Mouse (Mus musculus) heart, postnatal 10 days (tissue): ENCODE measurements around the gene Gfm2. TPM values are rescaled to one million over a fixed set of nuclear protein-coding genes. Genes with fewer than 3 reads are reported as not detected.

Source experiments
- DNase-seq, 2 experiments: peaks; one replicate each; pipeline ENCODE4 v3.0.0; 2021
- intact Hi-C: fragments of 180-260 bp; cut with DNase I; formaldehyde crosslinking; loops from one replicate; pipeline ENCODE4 v1.15.1; 2025
- total RNA-seq, 2 experiments: library from RNA; stranded (reverse); gene quantifications; 2 replicates each; pipeline ENCODE4 v1.2.3; 2021

Gene Gfm2
- total RNA-seq, 2 experiments from 2014 or later = 37.9 to 42.5 TPM

DNA sequence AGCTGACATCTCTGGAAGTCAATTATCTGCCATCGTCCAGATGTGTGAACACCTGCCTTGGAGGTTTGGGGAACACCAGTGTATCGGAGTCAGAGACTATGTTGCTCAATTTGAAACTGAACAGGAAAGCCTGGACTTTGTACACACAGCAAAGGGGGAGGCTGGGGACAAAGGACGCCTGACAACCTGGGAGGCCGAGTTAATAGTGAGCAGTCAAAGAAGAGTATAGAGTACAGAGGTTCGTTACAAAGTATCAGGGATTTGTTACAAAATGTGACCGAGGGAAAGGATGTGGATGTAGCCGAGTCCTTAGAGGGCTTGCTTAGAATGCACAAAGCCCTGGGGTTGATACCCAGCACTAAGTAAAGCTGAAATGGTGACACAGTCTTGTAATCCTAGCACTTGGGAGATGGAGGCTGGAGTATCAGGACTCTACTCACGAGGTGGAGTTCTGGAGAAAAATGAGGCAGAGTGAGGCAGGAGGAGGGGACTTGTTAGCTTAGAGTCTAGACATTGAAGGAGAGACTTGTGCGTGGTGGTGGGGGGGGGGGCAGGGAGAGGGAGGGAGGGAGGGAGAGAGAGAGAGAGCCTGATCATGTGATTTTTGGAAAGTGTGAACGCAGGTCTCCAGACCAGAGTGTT is 86.7 kb downstream of the Gfm2 start:
- intact Hi-C loops = no loop called here
- DNase-seq = no peak

DNA sequence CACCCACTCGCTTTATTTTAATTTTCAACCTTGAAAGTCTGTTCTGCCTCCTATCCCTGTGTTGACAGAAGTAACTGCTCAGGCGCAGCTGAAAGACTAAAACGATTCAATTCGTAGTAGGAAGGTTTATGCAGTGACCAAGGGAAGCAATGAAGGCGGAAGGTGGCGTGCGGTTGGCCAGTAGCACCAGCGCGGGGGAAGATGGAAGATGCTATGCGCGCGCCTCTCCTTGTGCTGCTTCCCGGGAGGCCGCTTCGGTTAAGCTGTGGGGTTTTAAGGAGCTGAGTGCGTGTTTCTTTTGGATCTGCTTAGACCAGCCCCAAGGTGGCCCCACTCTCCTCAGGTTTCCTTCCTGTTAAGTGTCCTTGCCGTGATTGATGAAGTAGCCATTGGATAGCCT is 87.4 kb downstream of the Gfm2 start:
- intact Hi-C loops = no loop called here
- DNase-seq = no peak

DNA sequence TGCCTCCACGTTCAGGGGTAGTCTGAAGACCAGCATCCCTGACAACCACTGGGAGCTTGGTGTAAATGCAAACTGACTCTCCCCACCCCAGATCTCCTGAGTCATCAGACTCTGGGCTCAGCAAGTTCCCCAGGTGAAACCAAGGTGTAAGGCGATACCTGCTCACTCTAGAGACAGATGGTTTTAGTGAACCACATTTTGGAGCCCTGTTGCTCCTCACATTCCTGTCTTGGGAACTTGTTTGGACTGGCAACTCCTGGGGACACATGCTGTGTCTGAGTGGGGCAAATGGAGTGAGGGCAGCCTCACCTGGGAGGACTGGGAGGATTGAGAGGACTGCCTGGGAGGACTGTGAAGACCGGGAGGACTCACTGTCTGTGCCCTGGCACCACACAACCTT is 90.1 kb downstream of the Gfm2 start:
- intact Hi-C loops = no loop called here

DNA sequence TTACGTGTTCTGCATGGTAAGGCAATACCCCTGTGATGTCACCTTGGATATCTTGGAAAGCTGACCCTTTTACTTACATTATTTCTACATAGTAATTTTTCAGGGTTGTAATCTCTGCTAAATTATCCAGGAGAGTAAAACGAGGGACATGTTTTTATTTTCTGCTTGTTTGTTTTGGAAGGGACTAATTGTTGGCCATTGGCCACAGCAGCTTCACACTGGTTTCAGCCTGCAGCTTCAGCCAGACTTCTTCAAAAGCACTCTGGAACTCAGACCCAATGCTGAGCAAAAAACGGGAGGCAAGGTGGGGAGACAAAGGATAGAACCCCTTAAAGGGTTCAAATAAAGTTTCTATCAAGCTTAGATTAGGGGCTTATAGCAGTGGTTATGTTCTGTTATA is 92.4 kb downstream of the Gfm2 start:
- intact Hi-C loops = loop anchor here (10.0 kb wide), 1 partner anchor 1015 kb away; no protein-coding TSS in a partner anchor
- DNase-seq = no peak

More for the DNA sequence above, 90.1 kb downstream of the Gfm2 start:
- DNase-seq = no peak

Other genes with a start within 250 kb of the Gfm2 start
- gene Gcnt4, start 213.2 kb upstream of the Gfm2 start, total RNA-seq = under 1 TPM; 0.30 to 0.36 TPM
- gene 1700029F12Rik, start 103.6 kb upstream of the Gfm2 start, total RNA-seq = not detected
- gene Fam169a, start 70.7 kb upstream of the Gfm2 start, total RNA-seq = under 1 TPM; 0.87 to 0.89 TPM
- 10 to 100 TPM in 1 of 2 experiments, under 1 TPM in 1; 0.48 to 14.0 TPM for gene Gm6169, start 38.7 kb upstream of the Gfm2 start, total RNA-seq
- gene Nsa2, start within 50 bp of the Gfm2 start, total RNA-seq = 10 to 100 TPM; 62.7 to 65.3 TPM
- gene Hexb, start 60.4 kb downstream of the Gfm2 start, total RNA-seq = 10 to 100 TPM; 24.3 to 29.8 TPM
- 10 to 100 TPM; 11.8 to 16.2 TPM for gene Enc1, start 103.2 kb downstream of the Gfm2 start, total RNA-seq